Mouse (Mus musculus) heart, postnatal 10 days (tissue): ENCODE results near the gene Eif4ebp2. TPM values are rescaled to one million over a fixed set of nuclear protein-coding genes. Genes with fewer than 3 reads are reported as not detected.

ENCODE experiments used
- DNase-seq, 2 experiments: peaks; one replicate each; pipeline ENCODE4 v3.0.0; 2021
- intact Hi-C: fragments of 180-260 bp; cut with DNase I; formaldehyde crosslinking; loops from one replicate; pipeline ENCODE4 v1.15.1; 2025
- total RNA-seq, 2 experiments: library from RNA; stranded (reverse); gene quantifications; 2 replicates each; pipeline ENCODE4 v1.2.3; 2021

The Eif4ebp2 gene
- total RNA-seq, 2 experiments from 2014 or later: 89.5 to 93.7 TPM

DNA sequence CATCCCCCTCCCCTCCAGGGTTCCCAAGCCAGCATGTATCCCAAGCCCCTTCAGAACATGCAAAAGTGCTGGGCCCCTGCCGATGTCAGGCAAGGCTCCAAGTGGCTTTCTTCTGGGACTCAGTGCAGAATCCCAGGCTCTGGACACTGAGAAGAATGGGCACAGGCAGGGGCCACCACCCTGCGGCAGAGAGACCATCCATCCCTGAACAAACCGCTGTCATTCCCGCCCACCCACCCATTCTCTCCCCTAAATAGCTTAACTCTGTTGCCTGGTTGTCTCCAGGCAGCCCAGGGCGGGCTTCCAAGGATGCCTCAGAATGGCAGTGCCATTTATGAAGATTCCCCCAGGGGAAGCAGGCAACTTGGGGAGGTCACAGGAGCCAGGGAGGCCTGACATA, 63.4 kb downstream of the Eif4ebp2 start:
- DNase-seq: no peak
- intact Hi-C loops: no loop called here

DNA sequence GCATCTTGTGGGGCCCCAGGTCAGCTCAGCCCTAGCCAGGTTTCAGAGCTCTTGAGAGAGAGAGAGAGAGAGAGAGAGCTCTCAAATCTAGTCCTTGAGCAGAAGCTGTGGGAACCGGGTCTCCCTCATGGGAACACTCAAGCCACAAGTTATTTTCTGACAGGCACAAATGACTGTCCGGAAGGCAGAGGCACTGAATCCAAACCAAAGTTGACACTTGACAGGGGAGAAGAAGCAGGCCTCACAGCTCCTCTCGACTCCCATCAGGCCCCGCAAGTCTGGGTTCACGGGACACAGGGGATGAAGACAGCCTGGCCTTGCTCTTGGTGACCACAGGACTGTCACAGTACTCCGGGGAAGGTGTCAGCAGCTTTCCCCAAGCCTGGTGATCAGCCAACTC, 66.2 kb downstream of the Eif4ebp2 start:
- DNase-seq: no peak
- intact Hi-C loops: no loop called here

DNA sequence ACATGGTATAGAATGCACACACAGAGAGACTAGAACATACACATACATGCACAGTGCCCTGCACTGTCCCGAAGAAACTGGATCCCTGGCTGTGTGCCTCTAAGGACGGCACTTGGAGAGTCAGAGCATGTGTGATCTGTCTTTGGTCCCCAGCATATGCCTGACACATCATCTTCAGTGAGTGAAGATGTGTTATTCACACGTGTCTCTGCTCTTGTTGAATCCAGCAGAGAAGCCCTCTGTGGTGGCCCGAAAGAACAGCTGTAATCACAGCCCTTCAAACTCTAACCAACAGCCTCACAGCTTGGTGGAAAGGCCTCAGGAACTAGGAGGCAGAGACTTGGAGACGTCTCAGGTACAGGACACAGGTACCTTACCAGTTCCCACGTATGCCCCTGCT, 67.3 kb downstream of the Eif4ebp2 start:
- intact Hi-C loops: no loop called here
- no peak for DNase-seq

DNA sequence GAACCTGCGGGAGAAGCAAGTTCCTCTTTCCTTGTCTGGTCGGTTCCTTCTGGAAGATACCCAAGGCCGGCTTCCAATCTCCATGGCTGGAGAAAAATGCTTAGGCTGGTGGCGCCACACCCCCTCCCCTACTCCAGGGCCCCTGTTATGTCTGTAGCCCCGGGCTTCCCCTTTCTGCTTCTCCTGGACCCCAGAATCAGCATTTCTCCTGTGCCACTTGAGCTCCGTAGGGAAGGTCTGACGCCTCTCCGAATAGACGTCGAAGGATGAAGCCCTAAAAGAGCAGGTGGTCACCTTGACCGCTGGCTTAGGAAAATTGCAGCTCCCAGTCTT, 68.8 kb downstream of the Eif4ebp2 start:
- DNase-seq: no peak
- intact Hi-C loops: loop anchor here (2.0 to 5.0 kb wide), 2 partner anchors 17 to 36 kb away; no protein-coding TSS in a partner anchor

DNA sequence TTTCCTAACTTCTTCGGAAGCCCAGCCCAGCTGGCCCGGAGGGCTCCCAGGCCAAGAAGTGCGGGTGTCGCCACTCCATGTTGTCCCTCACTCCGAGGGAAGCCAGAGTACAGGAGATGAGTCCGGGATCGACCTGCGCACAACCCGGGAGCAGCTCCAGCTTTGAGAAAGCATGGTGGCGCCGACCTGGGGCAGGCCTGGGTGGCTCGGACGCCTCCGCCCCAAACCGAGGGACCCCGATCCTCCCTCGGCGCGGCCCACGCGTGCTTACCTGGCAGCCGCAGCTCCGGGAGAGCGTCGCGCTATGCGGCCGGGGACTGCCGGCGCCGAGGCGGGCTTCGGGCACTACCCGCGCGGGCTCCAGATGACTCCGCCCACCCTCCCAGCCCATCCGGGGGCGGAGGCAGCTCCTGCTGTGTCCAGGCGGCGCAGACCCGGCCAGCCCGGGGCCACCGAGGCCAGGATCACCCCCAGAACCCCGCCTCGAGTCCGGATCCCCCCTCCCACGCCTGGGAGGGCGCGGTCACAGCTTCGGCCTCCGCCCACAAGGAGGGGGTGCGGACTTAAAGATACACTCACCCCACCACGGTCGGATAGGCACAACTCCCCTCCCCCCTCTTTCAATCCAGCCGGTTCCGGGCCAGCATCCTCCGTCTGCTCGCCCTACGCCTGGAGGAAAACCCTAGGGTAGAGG, 69.3 kb downstream of the Eif4ebp2 start, which contains the start of gene Pald1:
TSS of gene Pald1 (minus strand) at position 510 of the 694 bp plus-strand sequence.
- peak; percentile 84 for DNase-seq
- intact Hi-C loops: loop anchor here (2.0 to 5.0 kb wide), 2 partner anchors 16 to 36 kb away; no protein-coding TSS in a partner anchor

DNA sequence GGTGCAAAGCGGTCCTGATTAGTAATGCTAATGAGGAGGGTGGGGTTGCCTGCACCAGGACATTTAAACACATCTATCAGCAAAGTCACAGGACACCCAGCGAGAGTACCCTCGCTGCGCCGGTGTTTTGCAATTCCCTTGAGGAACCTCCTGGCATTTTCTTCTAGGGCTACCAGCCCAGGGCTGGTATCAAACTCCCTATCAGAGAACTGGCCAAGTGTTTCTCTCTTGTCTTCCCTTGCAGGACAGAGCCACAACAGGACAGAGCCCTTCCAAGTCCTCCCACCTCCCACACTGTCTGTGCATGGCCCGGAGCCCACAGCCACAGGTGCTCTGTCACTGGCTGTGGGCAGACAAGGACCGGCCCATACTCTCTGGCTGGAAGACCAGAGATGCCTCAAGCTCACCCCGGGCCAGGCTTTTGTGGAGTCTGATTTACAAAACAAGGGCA, 70.2 kb downstream of the Eif4ebp2 start:
- peak in 1 of 2 experiments; percentile 40 for DNase-seq
- intact Hi-C loops: loop anchor here (2.0 to 5.0 kb wide), 2 partner anchors 16 to 35 kb away; no protein-coding TSS in a partner anchor

DNA sequence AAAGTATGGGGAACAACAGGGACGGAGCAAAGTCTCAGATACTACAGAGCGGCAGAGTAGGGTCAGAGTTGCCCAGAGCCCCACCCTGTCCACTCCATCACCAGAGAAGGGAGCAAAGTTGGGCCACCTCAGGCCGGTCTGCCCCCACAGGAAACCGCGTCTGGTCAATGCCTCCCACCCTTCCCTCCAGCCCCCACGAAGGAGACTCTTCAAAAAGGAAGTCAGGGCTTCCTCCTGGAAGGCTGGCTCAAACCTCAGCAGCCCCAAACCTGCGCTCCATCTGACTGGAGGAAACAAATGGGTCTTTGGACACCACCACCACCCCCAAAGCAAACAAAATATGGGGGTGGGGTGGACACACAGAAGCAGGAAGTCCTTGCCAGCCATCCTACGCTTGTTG, 70.6 kb downstream of the Eif4ebp2 start:
- peak in 1 of 2 experiments; percentile 53 for DNase-seq
- intact Hi-C loops: loop anchor here (2.0 to 5.0 kb wide), 2 partner anchors 15 to 35 kb away; no protein-coding TSS in a partner anchor

DNA sequence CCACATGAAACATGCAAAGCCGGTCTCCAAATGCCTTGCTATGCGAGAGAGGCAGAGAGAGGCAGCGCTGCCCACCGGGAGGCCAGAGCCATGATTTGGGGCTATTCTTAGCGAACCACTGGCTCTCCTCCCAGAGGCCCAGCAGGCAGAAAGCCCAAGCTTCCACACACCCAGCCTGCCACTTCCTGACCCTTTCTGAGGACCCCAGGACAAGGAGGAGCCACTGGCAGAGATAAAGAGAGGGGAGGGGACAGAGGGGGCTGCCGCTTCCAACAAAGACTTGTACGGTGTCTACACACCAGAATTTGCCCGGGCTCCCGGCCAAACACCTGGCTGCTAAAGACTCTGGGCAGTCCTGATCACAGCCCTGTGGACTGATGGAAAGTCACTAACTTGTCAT, 72.3 kb downstream of the Eif4ebp2 start:
- DNase-seq: peak; percentile 86 to 87
- intact Hi-C loops: loop anchor here (5.0 kb wide), 1 partner anchor 33 kb away; no protein-coding TSS in a partner anchor

DNA sequence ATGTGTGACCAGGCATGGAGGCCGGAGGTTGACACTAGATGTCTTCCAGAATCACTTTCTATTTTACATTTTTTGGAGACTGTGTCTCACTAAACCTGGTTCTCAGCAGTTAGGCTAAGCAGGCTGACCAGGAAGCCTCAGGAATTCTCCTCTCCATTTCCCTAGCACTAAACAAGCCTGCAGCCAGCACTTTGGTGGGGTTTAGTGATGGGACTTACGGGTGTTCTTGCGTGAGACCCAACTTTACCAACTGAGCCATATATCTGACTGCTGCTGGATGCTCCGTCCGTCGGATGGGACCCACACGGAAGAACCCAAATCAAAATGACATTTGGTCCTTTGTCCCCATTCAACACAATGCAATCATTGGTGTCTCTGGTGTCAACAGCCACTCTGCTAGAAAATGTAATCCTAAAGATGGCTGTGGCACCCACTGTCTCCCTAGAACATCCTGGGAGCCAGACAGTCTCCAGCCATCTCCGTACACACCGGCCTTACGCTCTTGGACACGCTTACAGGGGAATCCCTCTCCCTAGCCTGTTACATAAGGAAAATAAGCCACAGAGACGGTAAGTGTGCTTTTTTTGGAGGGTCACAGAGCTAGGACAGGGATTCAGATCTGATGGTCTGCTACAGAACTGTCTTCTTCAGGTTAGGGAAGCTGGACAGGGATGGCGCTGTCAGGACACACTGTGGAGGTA, 73.0 kb downstream of the Eif4ebp2 start:
- intact Hi-C loops: loop anchor here (5.0 kb wide), 1 partner anchor 32 kb away; no protein-coding TSS in a partner anchor
- DNase-seq: no peak

DNA sequence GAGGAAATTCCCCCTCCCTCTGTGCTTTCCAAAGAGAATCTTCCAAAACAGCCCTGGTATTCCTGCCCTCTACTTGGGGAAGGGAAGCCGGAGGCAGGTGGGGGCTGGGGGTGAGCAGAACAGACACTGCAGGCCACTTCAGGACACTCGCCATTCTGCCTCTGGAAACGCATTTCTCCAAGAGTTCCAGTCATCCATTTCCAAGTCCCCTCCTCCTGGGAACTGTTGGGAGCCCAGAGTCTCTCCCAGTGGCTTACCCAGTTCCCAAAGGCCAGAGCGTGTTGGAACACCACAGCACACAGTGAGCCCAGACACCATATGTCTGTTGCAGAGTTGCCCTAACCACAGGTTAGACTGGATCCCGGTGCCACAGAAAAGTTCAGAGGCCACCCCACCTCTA, 73.8 kb downstream of the Eif4ebp2 start:
- DNase-seq: peak in 1 of 2 experiments; percentile 39
- intact Hi-C loops: no loop called here

Other genes with a start within 250 kb of the Eif4ebp2 start
- gene Adamts14, start 179.2 kb downstream of the Eif4ebp2 start, total RNA-seq: 1 to 10 TPM; 4.9 to 7.1 TPM
- not detected for gene Prf1, start 154.8 kb downstream of the Eif4ebp2 start, total RNA-seq
- 10 to 100 TPM; 43.3 to 44.7 TPM for gene Pald1, start 69.1 kb downstream of the Eif4ebp2 start, total RNA-seq
- gene Nodal, start 34.7 kb downstream of the Eif4ebp2 start, total RNA-seq: under 1 TPM; 0.25 to 0.41 TPM
- 10 to 100 TPM; 19.1 to 22.9 TPM for gene Lrrc20, start 23.1 kb upstream of the Eif4ebp2 start, total RNA-seq
- gene Npffr1, start 142.8 kb upstream of the Eif4ebp2 start, total RNA-seq: under 1 TPM; 0.07 to 0.10 TPM
- gene Ppa1, start 195.9 kb upstream of the Eif4ebp2 start, total RNA-seq: 10 to 100 TPM; 45.1 to 52.5 TPM
- 100 to 1,000 TPM; 144 to 158 TPM for gene Sar1a, start 227.6 kb upstream of the Eif4ebp2 start, total RNA-seq
- gene Tysnd1, start 242.9 kb upstream of the Eif4ebp2 start, total RNA-seq: 10 to 100 TPM; 25.9 to 26.6 TPM